Mouse (Mus musculus): ENCODE measurements at regions not wholly inside any gene's neighbourhood (a gene's known extent, or its start where the extent isn't known, plus 50 kb on each side); places are given as distances from the start of the nearest gene placed in this dataset.
"Not testable (repeated sequence)": the region's sequence is repeated elsewhere in the genome, so short reads cannot be mapped to it uniquely, and the experiment has no call there.

GRCm38 (mm10) chr13:103623319-103623718, 151.1 kb downstream of the Srek1 start:
- H3K36me3 ChIP-seq (replicated peaks in 1 of 2; ENCODE audit: control insufficient read depth in 1 of 2, insufficient read depth in 1 of 2, low read length in 1 of 2) = no peaks in the 10 kb centered on the region
- H3K4me2 ChIP-seq (ENCODE audit: insufficient read depth, low read depth, poor library complexity, severe bottlenecking) = no peak overlapping the region
- no peak for DNase-seq (ENCODE audit: extremely low read depth)
- no peaks in the 10 kb centered on the region for H3K4me1 ChIP-seq (ENCODE audit: control insufficient read depth in 1 of 2, insufficient read depth in 2 of 2)
- H3K9ac ChIP-seq (ENCODE audit: insufficient read depth, low read depth) = no peak overlapping the region
- peaks cover 4% of the 10 kb centered on the region for H3K27me3 ChIP-seq (replicated peaks)
- in situ Hi-C loops (cut with MboI; ENCODE audit: low pct_ligation_motif_present, low pct_unique_long_range_greater_than_20kb, low sequenced_read_pairs) = no loop called here
- H3K27ac ChIP-seq (ENCODE audit: insufficient read depth, low read depth) = no peak overlapping the region
- dilution Hi-C loops (cut with MboI; ENCODE audit: extremely low pct_ligation_motif_present, extremely low pct_unique_long_range_greater_than_20kb, low sequenced_read_pairs) = no loop called here
- H3K79me2 ChIP-seq (replicated peaks; ENCODE audit: control insufficient read depth, extremely low read depth, insufficient read depth, poor library complexity, severe bottlenecking) = no peaks in the 10 kb centered on the region
- TF ChIP-seq MAZ (IDR thresholded peaks at IDR 0.05; ENCODE audit: low read depth, low read length) = no peak
- TF ChIP-seq KAT2A (IDR thresholded peaks at IDR 0.05; ENCODE audit: insufficient replicate concordance, low read length) = no peak
- no peak for TF ChIP-seq RAD21 (IDR thresholded peaks at IDR 0.05; ENCODE audit: low read depth, low read length)
- TF ChIP-seq CTCF (conservative IDR thresholded peaks at IDR 0.05 in 1 of 2, IDR thresholded peaks at IDR 0.05 in 1 of 2; ENCODE audit: low read depth in 2 of 2, low read length in 2 of 2) = no peak
- TF ChIP-seq NRF1 (IDR thresholded peaks at IDR 0.05; ENCODE audit: low read depth, low read length) = no peak
- no peak overlapping the region for H3K4me3 ChIP-seq (replicated peaks in 1 of 3; ENCODE audit: low read depth in 2 of 3, low read length in 2 of 3, poor library complexity in 1 of 3)
- H3K9me3 ChIP-seq (replicated peaks; ENCODE audit: low read length) = no peaks in the 10 kb centered on the region

- Histone ChIP-seq H3K9ac (ENCODE audit: insufficient read depth, low read depth) (no peak overlapping the region), H3K4me1 (ENCODE audit: control insufficient read depth in 1 of 2, insufficient read depth in 2 of 2) (no peaks in the 10 kb centered on the region), H3K79me2 (replicated peaks; ENCODE audit: control insufficient read depth, extremely low read depth, insufficient read depth, poor library complexity, severe bottlenecking) (no peaks in the 10 kb centered on the region), H3K4me3 (replicated peaks in 1 of 3; ENCODE audit: low read depth in 2 of 3, low read length in 2 of 3, poor library complexity in 1 of 3) (no peak overlapping the region), H3K36me3 (replicated peaks in 1 of 2; ENCODE audit: control insufficient read depth in 1 of 2, insufficient read depth in 1 of 2, low read length in 1 of 2) (no peaks in the 10 kb centered on the region), H3K9me3 (replicated peaks; ENCODE audit: low read length) (no peaks in the 10 kb centered on the region), H3K4me2 (ENCODE audit: insufficient read depth, low read depth, poor library complexity, severe bottlenecking) (no peak overlapping the region), H3K27me3 (replicated peaks) (peaks cover 4% of the 10 kb centered on the region), H3K27ac (ENCODE audit: insufficient read depth, low read depth) (no peak overlapping the region)
- in situ Hi-C loops (cut with MboI; ENCODE audit: low pct_ligation_motif_present, low pct_unique_long_range_greater_than_20kb, low sequenced_read_pairs) = no loop called here
- no peak for DNase-seq (ENCODE audit: extremely low read depth)
- no peak for TF ChIP-seq TBP (conservative IDR thresholded peaks at IDR 0.05; ENCODE audit: low read depth, low read length)
- no peak for TF ChIP-seq GABPA (IDR thresholded peaks at IDR 0.05; ENCODE audit: insufficient replicate concordance, low read depth, low read length)
- no peak for TF ChIP-seq RCOR1 (conservative IDR thresholded peaks at IDR 0.05; ENCODE audit: low read depth, low read length)
- TF ChIP-seq HCFC1 (IDR thresholded peaks at IDR 0.05; ENCODE audit: low read depth, low read length) = no peak
- TF ChIP-seq NELFE (IDR thresholded peaks at IDR 0.05; ENCODE audit: low read depth, low read length) = no peak
- no peak for TF ChIP-seq ELF1 (IDR thresholded peaks at IDR 0.05; ENCODE audit: low read depth, low read length)
- TF ChIP-seq USF2 (conservative IDR thresholded peaks at IDR 0.05; ENCODE audit: low read depth, low read length) = no peak
- no peak for TF ChIP-seq USF1 (IDR thresholded peaks at IDR 0.05; ENCODE audit: low read depth, low read length)
- no peak for TF ChIP-seq MAZ (IDR thresholded peaks at IDR 0.05; ENCODE audit: low read depth, low read length)
- no peak for TF ChIP-seq ZC3H11A (IDR thresholded peaks at IDR 0.05; ENCODE audit: low read depth, low read length)
- TF ChIP-seq NRF1 (IDR thresholded peaks at IDR 0.05; ENCODE audit: low read depth, low read length) = no peak
- TF ChIP-seq CTCF (conservative IDR thresholded peaks at IDR 0.05 in 1 of 2, IDR thresholded peaks at IDR 0.05 in 1 of 2; ENCODE audit: low read depth in 2 of 2, low read length in 2 of 2) = no peak
- TF ChIP-seq SMC3 (IDR thresholded peaks at IDR 0.05; ENCODE audit: low read depth, low read length) = no peak
- no peak for TF ChIP-seq POLR2AphosphoS2 (IDR thresholded peaks at IDR 0.05; ENCODE audit: low read depth, low read length)
- TF ChIP-seq MEF2A (IDR thresholded peaks at IDR 0.05; ENCODE audit: borderline replicate concordance, low read depth, low read length) = no peak
- no peak for TF ChIP-seq RAD21 (IDR thresholded peaks at IDR 0.05; ENCODE audit: low read depth, low read length)
- TF ChIP-seq JUND (conservative IDR thresholded peaks at IDR 0.05; ENCODE audit: low read depth, low read length) = no peak
- TF ChIP-seq ZNF384 (IDR thresholded peaks at IDR 0.05; ENCODE audit: low read depth, low read length) = no peak
- no peak for TF ChIP-seq IRF4 (IDR thresholded peaks at IDR 0.05; ENCODE audit: low read depth, low read length)
- dilution Hi-C loops (cut with MboI; ENCODE audit: extremely low pct_ligation_motif_present, extremely low pct_unique_long_range_greater_than_20kb, low sequenced_read_pairs) = no loop called here
Measured at GRCm38 (mm10) chr13:103622324-103622723, 152.1 kb downstream of the Srek1 start.

GRCm38 (mm10) chr13:103620958-103621357, 153.4 kb downstream of the Srek1 start:
- H3K36me3 ChIP-seq (replicated peaks in 1 of 2; ENCODE audit: control insufficient read depth in 1 of 2, insufficient read depth in 1 of 2, low read length in 1 of 2); DNase-seq (ENCODE audit: extremely low read depth); dilution Hi-C loops (cut with MboI; ENCODE audit: extremely low pct_ligation_motif_present, extremely low pct_unique_long_range_greater_than_20kb, low sequenced_read_pairs); H3K4me1 ChIP-seq (ENCODE audit: control insufficient read depth in 1 of 2, insufficient read depth in 2 of 2); H3K79me2 ChIP-seq (replicated peaks; ENCODE audit: control insufficient read depth, extremely low read depth, insufficient read depth, poor library complexity, severe bottlenecking); in situ Hi-C loops (cut with MboI; ENCODE audit: low pct_ligation_motif_present, low pct_unique_long_range_greater_than_20kb, low sequenced_read_pairs); H3K27me3 ChIP-seq (replicated peaks); H3K4me3 ChIP-seq (replicated peaks in 1 of 3; ENCODE audit: low read depth in 2 of 3, low read length in 2 of 3, poor library complexity in 1 of 3); H3K4me2 ChIP-seq (ENCODE audit: insufficient read depth, low read depth, poor library complexity, severe bottlenecking); H3K9ac ChIP-seq (ENCODE audit: insufficient read depth, low read depth); H3K27ac ChIP-seq (ENCODE audit: insufficient read depth, low read depth); H3K9me3 ChIP-seq (replicated peaks; ENCODE audit: low read length): not testable (repeated sequence)
